Mouse (Mus musculus): ENCODE data around the gene Tnfrsf19. TPM values are rescaled to one million over a fixed set of nuclear protein-coding genes. Genes with fewer than 3 reads are reported as not detected.

The Tnfrsf19 gene
- total and polyA plus RNA-seq, 3 experiments = 0.44 TPM; not detected in 2

GRCm38 (mm10) chr14:61037321-61038081 is 8.8 kb downstream of the Tnfrsf19 start:
- Histone ChIP-seq H3K36me3 (replicated peaks) (no peaks in the 10 kb centered on the region), H3K9me3 (replicated peaks) (no peaks in the 10 kb centered on the region), H3K27me3 (ENCODE audit: insufficient read depth, low read length) (peaks cover 10% of the 10 kb centered on the region; the same call in 1 of the 2 replicates), H3K4me1 (ENCODE audit: insufficient read depth, low read depth, low read length) (no peaks in the 10 kb centered on the region), H3K4me3 (ENCODE audit: low read depth, low read length) (0 out of 2 replicates have a peak overlapping the region, but pooled peaks have one; percentile 13)
- ATAC-seq (ENCODE audit: extremely low read depth, insufficient number of reproducible peaks, low FRiP score, poor library complexity, severe bottlenecking) (no peak), DNase-seq (ENCODE audit: low spot score) (no peak)
- TF ChIP-seq CTCF (IDR thresholded peaks at IDR 0.05; ENCODE audit: low read depth, low read length) (no peak), POLR2AphosphoS5 (IDR thresholded peaks at IDR 0.05; ENCODE audit: insufficient replicate concordance, low read depth, low read length) (no peak), GATA2 (IDR thresholded peaks at IDR 0.05; ENCODE audit: borderline replicate concordance, low read depth, low read length) (no peak), TAL1 (conservative IDR thresholded peaks at IDR 0.05; ENCODE audit: low read depth, low read length) (no peak), GATA1 (IDR thresholded peaks at IDR 0.05; ENCODE audit: borderline replicate concordance, low read length) (no peak)

GRCm38 (mm10) chr14:61030366-61030765 is 15.9 kb downstream of the Tnfrsf19 start:
- no peak for TF ChIP-seq GATA2 (IDR thresholded peaks at IDR 0.05; ENCODE audit: borderline replicate concordance, low read depth, low read length)
- no peak for TF ChIP-seq POLR2AphosphoS5 (IDR thresholded peaks at IDR 0.05; ENCODE audit: insufficient replicate concordance, low read depth, low read length)
- TF ChIP-seq CTCF (IDR thresholded peaks at IDR 0.05; ENCODE audit: low read depth, low read length) = no peak
- Histone ChIP-seq H3K36me3 (replicated peaks) (no peaks in the 10 kb centered on the region), H3K27me3 (ENCODE audit: insufficient read depth, low read length) (peaks cover 4% of the 10 kb centered on the region; the same call in 1 of the 2 replicates), H3K9me3 (replicated peaks) (no peaks in the 10 kb centered on the region), H3K4me3 (ENCODE audit: low read depth, low read length) (no peak overlapping the region), H3K4me1 (ENCODE audit: insufficient read depth, low read depth, low read length) (no peaks in the 10 kb centered on the region)
- DNase-seq (ENCODE audit: low spot score) (no peak), ATAC-seq (ENCODE audit: extremely low read depth, insufficient number of reproducible peaks, low FRiP score, poor library complexity, severe bottlenecking) (no peak)

- Histone ChIP-seq H3K4me3 (ENCODE audit: low read depth, low read length) (no peak overlapping the region), H3K9me3 (replicated peaks) (no peaks in the 10 kb centered on the region), H3K36me3 (replicated peaks) (no peaks in the 10 kb centered on the region), H3K4me1 (ENCODE audit: insufficient read depth, low read depth, low read length) (no peaks in the 10 kb centered on the region), H3K27me3 (ENCODE audit: insufficient read depth, low read length) (peaks cover 2% of the 10 kb centered on the region; the same call in 1 of the 2 replicates)
- DNase-seq (ENCODE audit: low spot score) (no peak), ATAC-seq (ENCODE audit: extremely low read depth, insufficient number of reproducible peaks, low FRiP score, poor library complexity, severe bottlenecking) (no peak)
- TF ChIP-seq GATA2 (IDR thresholded peaks at IDR 0.05; ENCODE audit: borderline replicate concordance, low read depth, low read length) (no peak), CTCF (IDR thresholded peaks at IDR 0.05; ENCODE audit: low read depth, low read length) (no peak), TAL1 (conservative IDR thresholded peaks at IDR 0.05; ENCODE audit: low read depth, low read length) (no peak), POLR2AphosphoS5 (IDR thresholded peaks at IDR 0.05; ENCODE audit: insufficient replicate concordance, low read depth, low read length) (no peak), GATA1 (IDR thresholded peaks at IDR 0.05; ENCODE audit: borderline replicate concordance, low read length) (no peak)
Measured at GRCm38 (mm10) chr14:61024006-61024405, 22.3 kb downstream of the Tnfrsf19 start.

GRCm38 (mm10) chr14:61022383-61022782 is 23.9 kb downstream of the Tnfrsf19 start:
- Histone ChIP-seq H3K36me3 (replicated peaks) (no peaks in the 10 kb centered on the region), H3K4me3 (ENCODE audit: low read depth, low read length) (no peak overlapping the region), H3K9me3 (replicated peaks) (no peaks in the 10 kb centered on the region), H3K27me3 (ENCODE audit: insufficient read depth, low read length) (peaks cover 4% of the 10 kb centered on the region; the same call in 1 of the 2 replicates), H3K4me1 (ENCODE audit: insufficient read depth, low read depth, low read length) (no peaks in the 10 kb centered on the region)
- DNase-seq (ENCODE audit: low spot score) (no peak), ATAC-seq (ENCODE audit: extremely low read depth, insufficient number of reproducible peaks, low FRiP score, poor library complexity, severe bottlenecking) (no peak)
- TF ChIP-seq TAL1 (conservative IDR thresholded peaks at IDR 0.05; ENCODE audit: low read depth, low read length) (no peak), CTCF (IDR thresholded peaks at IDR 0.05; ENCODE audit: low read depth, low read length) (no peak), GATA2 (IDR thresholded peaks at IDR 0.05; ENCODE audit: borderline replicate concordance, low read depth, low read length) (no peak), GATA1 (IDR thresholded peaks at IDR 0.05; ENCODE audit: borderline replicate concordance, low read length) (no peak)

GRCm38 (mm10) chr14:61020968-61021367 is 25.3 kb downstream of the Tnfrsf19 start:
- TF ChIP-seq GATA2 (IDR thresholded peaks at IDR 0.05; ENCODE audit: borderline replicate concordance, low read depth, low read length) (no peak), GATA1 (IDR thresholded peaks at IDR 0.05; ENCODE audit: borderline replicate concordance, low read length) (no peak), TAL1 (conservative IDR thresholded peaks at IDR 0.05; ENCODE audit: low read depth, low read length) (no peak), CTCF (IDR thresholded peaks at IDR 0.05; ENCODE audit: low read depth, low read length) (no peak), POLR2AphosphoS5 (IDR thresholded peaks at IDR 0.05; ENCODE audit: insufficient replicate concordance, low read depth, low read length) (no peak)
- Histone ChIP-seq H3K4me1 (ENCODE audit: insufficient read depth, low read depth, low read length) (no peaks in the 10 kb centered on the region), H3K9me3 (replicated peaks) (no peaks in the 10 kb centered on the region), H3K36me3 (replicated peaks) (no peaks in the 10 kb centered on the region), H3K27me3 (ENCODE audit: insufficient read depth, low read length) (peaks cover 11% of the 10 kb centered on the region; the same call in 1 of the 2 replicates), H3K4me3 (ENCODE audit: low read depth, low read length) (no peak overlapping the region)
- no peak for ATAC-seq (ENCODE audit: extremely low read depth, insufficient number of reproducible peaks, low FRiP score, poor library complexity, severe bottlenecking)
- no peak for DNase-seq (ENCODE audit: low spot score)

- no peak for DNase-seq (ENCODE audit: low spot score)
- no peaks in the 10 kb centered on the region for H3K36me3 ChIP-seq (replicated peaks)
- ATAC-seq (ENCODE audit: extremely low read depth, insufficient number of reproducible peaks, low FRiP score, poor library complexity, severe bottlenecking) = no peak
- H3K4me1 ChIP-seq (ENCODE audit: insufficient read depth, low read depth, low read length) = no peaks in the 10 kb centered on the region
- peaks cover 12% of the 10 kb centered on the region; the same call in 1 of the 2 replicates for H3K27me3 ChIP-seq (ENCODE audit: insufficient read depth, low read length)
- H3K4me3 ChIP-seq (ENCODE audit: low read depth, low read length) = no peak overlapping the region
- TF ChIP-seq CTCF (IDR thresholded peaks at IDR 0.05; ENCODE audit: low read depth, low read length) (no peak), TAL1 (conservative IDR thresholded peaks at IDR 0.05; ENCODE audit: low read depth, low read length) (no peak), GATA2 (IDR thresholded peaks at IDR 0.05; ENCODE audit: borderline replicate concordance, low read depth, low read length) (no peak), POLR2AphosphoS5 (IDR thresholded peaks at IDR 0.05; ENCODE audit: insufficient replicate concordance, low read depth, low read length) (no peak), GATA1 (IDR thresholded peaks at IDR 0.05; ENCODE audit: borderline replicate concordance, low read length) (no peak)
- no peaks in the 10 kb centered on the region for H3K9me3 ChIP-seq (replicated peaks)
Measured at GRCm38 (mm10) chr14:61019880-61020279, 26.4 kb downstream of the Tnfrsf19 start.

Measured in G1E (cell line).